Mouse (Mus musculus) hindbrain, postnatal 0 days (tissue): ENCODE results near the gene Plpp7. TPM values are rescaled to one million over a fixed set of nuclear protein-coding genes. Genes with fewer than 3 reads are reported as not detected.

Source experiments
- ATAC-seq: fragments of 200-750 bp; cut with Nextera tagmentation; 2 replicates; pipeline ENCODE4 v1.8.0; 2017; ENCODE audit warnings: mild to moderate bottlenecking, moderate TSS enrichment, moderate library complexity
- DNase-seq: peaks from one replicate; pipeline ENCODE4 v3.0.0-alpha.2; 2015; ENCODE audit warnings: low spot score
- H3K27ac ChIP-seq: fragments of 300-500 bp; sonication (generic); 2 replicates; pipeline ENCODE4 v1.5.1; 2014; ENCODE audit warnings: mild to moderate bottlenecking
- H3K27me3 ChIP-seq: fragments of 300-500 bp; sonication (generic); 2 replicates; pipeline ENCODE4 v1.6.1; 2014; ENCODE audit warnings: low read length, mixed read lengths; ENCODE audit not compliant: insufficient read depth
- H3K36me3 ChIP-seq: fragments of 300-500 bp; sonication (generic); 2 replicates; pipeline ENCODE4 v1.6.1; 2014; ENCODE audit warnings: low read length, mixed read lengths; ENCODE audit not compliant: insufficient read depth
- H3K4me1 ChIP-seq: fragments of 300-500 bp; sonication (generic); 2 replicates; pipeline ENCODE4 v1.6.1; 2014; ENCODE audit warnings: antibody characterized with exemption, low read length, mixed read lengths; ENCODE audit not compliant: insufficient read depth
- H3K4me2 ChIP-seq: fragments of 300-500 bp; sonication (generic); 2 replicates; pipeline ENCODE4 v1.6.1; 2014; ENCODE audit warnings: low read depth, mild to moderate bottlenecking, low read length, moderate library complexity, mixed read lengths
- H3K4me3 ChIP-seq: fragments of 300-500 bp; sonication (generic); 2 replicates; pipeline ENCODE4 v1.5.1; 2014; ENCODE audit warnings: low read length
- H3K9ac ChIP-seq: fragments of 300-500 bp; sonication (generic); replicated peaks from 2 replicates; pipeline ENCODE4 v1.6.1; 2014; ENCODE audit warnings: mild to moderate bottlenecking, low read length, moderate library complexity, mixed read lengths
- H3K9me3 ChIP-seq: fragments of 300-500 bp; sonication (generic); 2 replicates; pipeline ENCODE4 v1.6.1; 2016; ENCODE audit warnings: low read length, mixed read lengths
- CTCF ChIP-seq: IDR thresholded peaks from 2 replicates; pipeline ENCODE4 v1.5.1; 2016; ENCODE audit warnings: antibody characterized with exemption, control low read depth, low read depth
- WGBS: fragments of 180-500 bp; shearing (Covaris S2); extraction: QIAGEN DNeasy Blood & Tissue Kit; methylation state at CpG from one replicate; pipeline ENCODE4 v1.1.7; 2014; 5-methylcytosine and 5-hydroxymethylcytosine counted together
- polyA plus RNA-seq: library from polyadenylated mRNA; unstranded; fragments of >200 nt; fragmentation: Nextera tagmentation; extraction: Ambion mirVana; gene quantifications from 2 replicates; pipeline ENCODE4 v1.2.1, GENCODE M21; 2015
- total RNA-seq: library from RNA; depleted of rRNA; stranded (reverse); fragments of >200 nt; gene quantifications from 2 replicates; pipeline ENCODE4 v1.2.3, GENCODE M21; 2014

The Plpp7 gene
- total and polyA plus RNA-seq, 2 experiments from 2014 or later: 28.3 to 50.5 TPM

GRCm38 (mm10) chr2:32112548-32112947 lies 17.2 kb downstream of the Plpp7 start:
- Histone ChIP-seq H3K27me3 (no peaks in the 10 kb centered on the region), H3K9ac (no peak overlapping the region), H3K4me1 (no peaks in the 10 kb centered on the region), H3K4me2 (no peak overlapping the region), H3K27ac (no peak overlapping the region), H3K36me3 (peaks cover 8% of the 10 kb centered on the region; the same call in 1 of the 2 replicates), H3K4me3 (no peak overlapping the region), H3K9me3 (no peaks in the 10 kb centered on the region)
- TF ChIP-seq CTCF: no peak
- DNase-seq: no peak
- ATAC-seq: no peak
- 68% methylated on average over 2 of the region's 2 CpGs for WGBS

GRCm38 (mm10) chr2:32115851-32116268 lies 20.5 kb downstream of the Plpp7 start:
- H3K9ac ChIP-seq: no peak overlapping the region
- H3K9me3 ChIP-seq: no peaks in the 10 kb centered on the region
- H3K27me3 ChIP-seq: no peaks in the 10 kb centered on the region
- ATAC-seq: no peak
- no peaks in the 10 kb centered on the region for H3K4me1 ChIP-seq
- H3K4me3 ChIP-seq: no peak overlapping the region
- no peak overlapping the region for H3K27ac ChIP-seq
- no peak for DNase-seq
- WGBS: 96% methylated on average over 4 of the region's 4 CpGs
- no peak overlapping the region for H3K4me2 ChIP-seq
- H3K36me3 ChIP-seq: peaks cover under 1% of the 10 kb centered on the region; the same call in 1 of the 2 replicates
- no peak for TF ChIP-seq CTCF

GRCm38 (mm10) chr2:32119802-32120750 lies 24.7 kb downstream of the Plpp7 start:
- Histone ChIP-seq H3K4me1 (no peaks in the 10 kb centered on the region), H3K27me3 (no peaks in the 10 kb centered on the region), H3K4me3 (no peak overlapping the region), H3K36me3 (no peaks in the 10 kb centered on the region), H3K9ac (no peak overlapping the region), H3K27ac (no peak overlapping the region), H3K9me3 (no peaks in the 10 kb centered on the region), H3K4me2 (no peak overlapping the region)
- TF ChIP-seq CTCF: no peak
- 86% methylated on average over 20 of the region's 20 CpGs for WGBS
- no peak for DNase-seq
- no peak for ATAC-seq

GRCm38 (mm10) chr2:32121150-32121549 lies 25.8 kb downstream of the Plpp7 start:
- Histone ChIP-seq H3K4me1 (no peaks in the 10 kb centered on the region), H3K4me2 (no peak overlapping the region), H3K9me3 (no peaks in the 10 kb centered on the region), H3K27ac (no peak overlapping the region), H3K4me3 (no peak overlapping the region), H3K9ac (no peak overlapping the region), H3K27me3 (no peaks in the 10 kb centered on the region), H3K36me3 (no peaks in the 10 kb centered on the region)
- TF ChIP-seq CTCF: no peak
- ATAC-seq (no peak), DNase-seq (no peak)
- 68% methylated on average over 5 of the region's 5 CpGs for WGBS

- H3K27ac ChIP-seq: no peak overlapping the region
- H3K4me2 ChIP-seq: no peak overlapping the region
- H3K9ac ChIP-seq: no peak overlapping the region
- DNase-seq: no peak
- TF ChIP-seq CTCF: no peak
- no peaks in the 10 kb centered on the region for H3K36me3 ChIP-seq
- 65% methylated on average over 2 of the region's 2 CpGs for WGBS
- H3K27me3 ChIP-seq: no peaks in the 10 kb centered on the region
- H3K4me1 ChIP-seq: no peaks in the 10 kb centered on the region
- no peak for ATAC-seq
- H3K4me3 ChIP-seq: no peak overlapping the region
- no peaks in the 10 kb centered on the region for H3K9me3 ChIP-seq
Measured at GRCm38 (mm10) chr2:32121785-32122184, 26.5 kb downstream of the Plpp7 start.

- no peak for ATAC-seq
- no peaks in the 10 kb centered on the region for H3K9me3 ChIP-seq
- 32% methylated on average over 16 of the region's 16 CpGs for whole genome bisulfite sequencing
Measured at GRCm38 (mm10) chr2:32127653-32128535, 32.6 kb downstream of the Plpp7 start.

More at GRCm38 (mm10) chr2:32127653-32128535, 32.6 kb downstream of the Plpp7 start:
- DNase-seq: no peak
- no peaks in the 10 kb centered on the region for H3K4me1 ChIP-seq
- H3K4me3 ChIP-seq: no peak overlapping the region
- H3K27ac ChIP-seq: no peak overlapping the region
- no peak for TF ChIP-seq CTCF
- no peaks in the 10 kb centered on the region for H3K36me3 ChIP-seq
- no peak overlapping the region for H3K9ac ChIP-seq
- H3K4me2 ChIP-seq: no peak overlapping the region
- H3K27me3 ChIP-seq: no peaks in the 10 kb centered on the region
